Mouse (Mus musculus) thymus, adult 2 months (tissue): ENCODE results near the gene Ccdc159.

Experiments used
- CTCF ChIP-seq: fragments of 200-500 bp; IDR thresholded peaks from 2 replicates; pipeline ENCODE4 v1.5.1; 2012; ENCODE audit warnings: mild to moderate bottlenecking, control low read depth, low read length, moderate library complexity, borderline replicate concordance; ENCODE audit not compliant: control insufficient read depth, poor library complexity, insufficient read depth; ENCODE audit errors: extremely low read depth
- POLR2A ChIP-seq: fragments of 200-500 bp; IDR thresholded peaks from 2 replicates; pipeline ENCODE4 v1.6.1; 2012; ENCODE audit warnings: mild to moderate bottlenecking, low read length, control low read depth, moderate library complexity; ENCODE audit not compliant: control insufficient read depth, poor library complexity, insufficient read depth; ENCODE audit errors: extremely low read depth

GRCm38 (mm10) chr9:21943046-21943445, 15.8 kb downstream of the Ccdc159 start:
- TF ChIP-seq CTCF, result no peak
- no peak for TF ChIP-seq POLR2A
